Mouse (Mus musculus) layer of hippocampus, adult 9-10 months (tissue): ENCODE measurements at regions not wholly inside any gene's neighbourhood (a gene's known extent, or its start where the extent isn't known, plus 50 kb on each side); places are given as distances from the start of the nearest gene placed in this dataset.

Source experiments
- DNase-seq: peaks from one replicate; pipeline ENCODE4 v3.0.0; 2022; ENCODE audit warnings: low spot score

- DNase-seq: no peak
These were observed 100.9 kb downstream of the Nup35 start for GRCm38 (mm10) chr2:80717979-80718378.

DNA sequence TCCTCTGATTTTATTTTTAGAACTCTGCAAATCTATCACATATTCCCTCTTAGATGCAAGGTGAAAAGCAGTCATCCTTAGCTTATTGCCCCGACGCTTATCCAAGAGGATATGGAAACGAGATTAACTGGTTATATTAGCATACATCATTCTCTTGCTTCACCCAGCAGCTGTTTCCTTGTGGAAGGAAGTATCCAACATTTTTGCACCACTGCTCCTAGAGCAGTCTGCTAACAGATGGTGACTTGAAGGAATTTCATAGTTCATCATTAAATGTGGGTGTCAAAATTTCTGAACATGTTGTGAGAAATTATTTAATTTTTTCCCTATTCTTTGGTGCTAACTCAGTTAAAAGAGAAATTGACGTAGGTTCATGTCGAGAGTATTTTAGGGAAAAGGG is 107.0 kb downstream of the Nup35 start:
- peak; percentile 43 for DNase-seq

- DNase-seq: peak; percentile 51
These were observed 114.3 kb downstream of the Nup35 start for GRCm38 (mm10) chr2:80731324-80731723.

GRCm38 (mm10) chr2:80746737-80747136 is 129.7 kb downstream of the Nup35 start:
- no peak for DNase-seq

GRCm38 (mm10) chr2:80762013-80762612 is 145.1 kb downstream of the Nup35 start:
- DNase-seq: peak; percentile 60

DNA sequence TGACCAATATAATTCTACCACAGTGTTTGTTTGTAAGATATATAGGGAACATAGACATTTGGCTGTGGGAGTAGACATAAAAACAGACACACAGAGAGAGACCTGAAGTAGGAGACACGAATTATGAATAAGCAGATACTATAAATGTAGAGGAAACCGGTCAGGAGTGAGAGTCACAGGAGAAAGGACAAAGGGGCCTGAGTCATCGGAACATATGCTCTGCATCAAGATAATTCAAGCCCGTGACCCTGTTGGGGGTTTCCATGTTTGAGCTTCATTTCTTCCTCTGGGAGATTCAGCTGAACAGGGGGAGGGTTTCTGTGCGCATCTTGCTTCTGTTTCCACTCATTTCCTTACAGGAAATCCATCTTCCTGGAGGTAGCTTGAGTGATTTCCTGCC is 154.1 kb downstream of the Nup35 start:
- no peak for DNase-seq

- DNase-seq: no peak
These were observed 155.4 kb downstream of the Nup35 start for GRCm38 (mm10) chr2:80772455-80772854.

GRCm38 (mm10) chr2:80786370-80786769 is 169.3 kb downstream of the Nup35 start:
- no peak for DNase-seq

DNA sequence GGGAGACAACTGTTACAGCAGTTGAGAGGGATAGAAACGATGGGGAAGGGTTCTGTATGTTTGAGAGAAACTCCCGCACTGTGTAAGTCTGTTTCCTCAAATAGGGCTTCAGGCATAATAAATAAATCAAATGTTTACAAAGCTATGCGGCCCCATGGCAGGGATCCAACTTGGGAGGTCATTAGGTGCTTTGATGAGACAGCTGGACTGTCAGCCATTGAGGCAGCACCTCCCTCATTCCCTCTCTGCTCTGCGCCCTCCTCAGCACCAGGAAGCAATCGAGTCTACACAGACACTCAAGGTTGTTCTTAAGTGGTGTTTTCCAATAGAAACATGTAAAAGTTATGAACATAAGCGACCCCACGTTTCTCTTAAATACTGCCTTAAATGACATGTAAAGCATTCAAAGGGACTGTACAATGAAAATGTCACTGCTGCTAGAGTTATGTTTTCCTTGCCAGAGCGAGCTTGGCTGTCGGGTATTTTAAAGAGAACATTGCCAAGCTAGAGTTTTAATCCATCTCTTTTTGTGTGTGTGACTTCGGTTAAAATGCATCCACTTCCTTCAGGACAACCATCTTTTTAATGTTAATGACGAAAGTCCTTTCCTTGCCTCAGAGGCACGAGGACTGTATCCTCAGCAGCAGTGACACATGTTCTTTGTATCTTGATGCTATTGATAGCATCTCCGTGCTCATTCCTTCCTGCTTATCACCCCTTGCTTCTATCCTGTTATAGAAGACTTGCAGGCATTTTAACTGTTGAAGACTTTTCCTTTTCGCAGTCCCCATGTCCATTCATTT is 176.5 kb downstream of the Nup35 start:
- DNase-seq: no peak

DNA sequence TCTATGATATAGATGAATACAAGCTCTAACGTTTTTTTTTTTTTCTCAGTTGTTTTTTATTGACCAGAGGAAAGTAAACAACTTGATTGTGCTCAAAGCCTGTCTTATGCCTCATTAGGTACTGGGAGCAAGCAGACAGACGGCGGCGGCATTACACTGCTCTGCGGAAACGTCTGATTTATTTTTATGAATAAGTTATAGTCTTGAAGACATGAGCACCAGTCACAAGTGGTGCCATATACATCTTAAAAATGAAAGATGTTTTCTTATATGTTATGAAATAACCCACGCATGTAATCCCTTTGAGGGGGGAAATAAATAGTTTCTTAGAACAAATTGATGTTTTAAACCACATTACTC is 177.1 kb downstream of the Nup35 start:
- DNase-seq: no peak

DNA sequence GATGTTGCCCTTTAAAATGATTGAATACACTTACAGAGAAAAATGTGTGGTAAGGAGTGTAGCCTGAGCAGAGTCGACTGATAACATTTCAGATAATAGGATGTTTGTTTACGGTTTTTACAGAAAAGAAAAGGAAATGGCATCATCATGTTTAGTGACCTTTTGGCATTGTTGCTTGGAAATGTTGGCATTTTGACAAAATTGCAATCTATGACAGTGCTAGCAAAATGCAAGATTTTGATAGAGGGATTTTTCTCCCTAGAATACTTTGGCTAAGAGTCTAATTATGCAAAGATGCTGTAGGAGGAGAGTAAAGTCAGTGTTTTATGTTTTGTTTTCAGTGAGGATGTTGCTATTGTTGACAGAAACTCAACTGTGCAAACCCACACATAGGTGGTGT is 202.2 kb downstream of the Nup35 start:
- DNase-seq: no peak

- DNase-seq: no peak
These were observed 234.0 kb downstream of the Nup35 start for GRCm38 (mm10) chr2:80851056-80851455.

DNA sequence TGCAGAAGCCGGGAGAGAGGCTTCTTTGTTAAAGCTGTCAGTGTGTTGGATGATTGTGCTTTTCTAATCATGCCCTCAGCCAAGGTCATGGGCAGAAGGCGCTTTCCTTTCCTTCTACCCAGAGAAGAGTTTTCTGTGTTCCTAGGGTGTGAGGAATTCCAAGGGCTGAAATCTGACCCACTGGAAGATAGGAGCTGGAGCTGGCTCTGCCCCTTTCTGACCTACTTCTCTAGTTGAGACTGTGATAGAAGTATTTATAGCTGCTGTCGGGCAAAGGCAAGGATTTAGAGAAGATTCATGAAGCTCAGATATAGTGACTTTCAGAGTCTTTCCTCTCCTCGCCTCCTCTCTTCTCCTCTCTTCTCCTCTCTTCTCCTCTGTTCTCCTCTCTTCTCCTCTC is 238.2 kb downstream of the Nup35 start:
- no peak for DNase-seq

GRCm38 (mm10) chr2:80870046-80870445 is 253.0 kb downstream of the Nup35 start:
- no peak for DNase-seq

DNA sequence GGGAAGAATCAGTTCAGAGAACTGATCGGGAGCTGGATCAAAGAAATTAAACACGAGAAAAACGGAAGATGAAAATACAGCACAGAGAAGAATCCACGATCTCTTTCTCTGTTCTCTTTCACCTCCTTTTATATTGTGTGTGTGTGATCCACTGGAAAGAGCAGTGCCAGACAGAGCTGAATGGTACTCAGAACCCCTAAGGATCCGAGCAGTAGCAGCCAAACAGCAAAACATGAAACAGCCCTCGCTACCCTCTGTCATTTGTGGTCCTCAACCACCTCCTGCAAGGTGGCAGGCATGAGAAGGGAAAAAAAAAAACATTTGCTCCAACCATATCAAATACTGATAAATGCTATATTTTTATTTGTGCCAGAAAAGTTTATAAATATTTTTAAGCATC is 253.4 kb downstream of the Nup35 start:
- DNase-seq: no peak

DNA sequence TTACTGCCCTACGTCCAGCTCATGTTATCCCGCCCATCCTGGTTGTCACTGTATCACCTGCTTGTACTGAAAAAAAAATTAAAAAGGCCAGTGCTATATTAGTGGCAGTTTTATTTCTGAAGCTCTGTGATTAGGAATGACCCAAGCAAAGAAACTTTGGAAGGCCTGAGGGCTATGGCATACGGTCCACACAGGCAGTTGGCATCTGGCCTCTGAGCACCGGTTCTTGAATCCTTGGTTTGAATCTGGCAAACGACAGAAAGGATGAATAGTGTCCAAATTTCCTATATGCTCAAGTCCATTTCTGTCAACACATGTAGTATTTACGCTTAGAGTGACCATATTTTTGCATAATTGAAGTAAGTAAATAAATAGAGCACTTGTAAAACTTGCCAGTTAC is 254.3 kb downstream of the Nup35 start:
- DNase-seq: no peak

DNA sequence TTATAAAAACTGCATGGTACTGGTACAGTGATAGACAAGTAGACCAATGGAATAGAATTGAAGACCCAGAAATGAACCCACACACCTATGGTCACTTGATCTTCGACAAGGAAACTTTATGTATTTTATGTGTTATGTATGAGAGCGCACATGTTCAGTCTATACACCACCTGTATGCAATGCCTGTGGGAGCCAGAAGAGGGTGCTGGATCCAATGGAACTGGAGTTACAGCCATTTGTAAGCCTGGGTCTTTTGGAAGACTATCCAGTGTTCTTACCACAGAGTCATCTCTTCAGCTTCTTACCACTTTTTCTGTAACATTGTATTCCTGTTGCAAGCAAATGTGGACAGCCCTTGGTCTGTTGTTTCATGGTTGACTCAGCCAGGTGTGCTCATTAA is 261.4 kb downstream of the Nup35 start:
- no peak for DNase-seq

GRCm38 (mm10) chr2:80884231-80884630 is 267.2 kb downstream of the Nup35 start:
- DNase-seq: no peak

DNA sequence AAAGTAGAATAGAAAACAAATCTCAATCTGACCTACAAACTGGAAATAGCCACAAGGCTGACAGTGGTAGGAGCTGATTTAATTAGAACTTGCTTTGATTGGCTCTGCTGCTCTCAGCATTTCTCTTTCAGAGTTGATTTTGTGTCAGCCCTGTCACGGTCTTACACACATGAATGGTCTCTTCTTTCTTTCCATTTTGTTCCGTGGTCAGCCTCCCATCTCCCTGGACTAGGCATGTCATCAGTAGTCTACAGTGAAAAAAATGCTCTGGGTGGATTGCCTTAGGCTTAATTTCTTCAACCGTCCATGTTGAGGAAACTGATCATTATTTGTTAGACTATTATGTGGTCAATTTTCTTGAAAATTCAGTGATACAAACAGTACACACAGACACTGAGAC is 285.0 kb downstream of the Nup35 start:
- no peak for DNase-seq

- no peak for DNase-seq
These were observed 296.4 kb downstream of the Nup35 start for GRCm38 (mm10) chr2:80913478-80913877.

GRCm38 (mm10) chr2:80945521-80945920 is 328.5 kb downstream of the Nup35 start:
- no peak for DNase-seq

DNA sequence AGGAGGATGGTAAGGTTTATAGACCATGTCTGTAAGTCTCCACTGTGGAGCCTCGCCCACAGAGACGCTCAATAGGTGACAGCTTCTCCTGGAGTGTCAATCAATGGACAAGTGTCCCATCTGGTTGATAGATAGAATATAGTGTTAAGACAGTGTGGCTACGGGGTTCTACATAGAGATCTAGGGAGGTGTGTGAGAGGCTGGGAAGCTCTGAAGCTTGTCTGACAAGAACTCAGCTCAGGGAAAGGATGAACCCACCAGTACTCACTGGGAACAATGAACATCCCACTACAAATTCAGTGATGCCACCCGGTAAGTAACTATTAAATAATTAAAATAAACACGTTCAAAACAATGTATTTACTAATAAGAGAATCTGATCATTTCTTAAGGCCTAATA is 349.7 kb downstream of the Nup35 start:
- no peak for DNase-seq

DNA sequence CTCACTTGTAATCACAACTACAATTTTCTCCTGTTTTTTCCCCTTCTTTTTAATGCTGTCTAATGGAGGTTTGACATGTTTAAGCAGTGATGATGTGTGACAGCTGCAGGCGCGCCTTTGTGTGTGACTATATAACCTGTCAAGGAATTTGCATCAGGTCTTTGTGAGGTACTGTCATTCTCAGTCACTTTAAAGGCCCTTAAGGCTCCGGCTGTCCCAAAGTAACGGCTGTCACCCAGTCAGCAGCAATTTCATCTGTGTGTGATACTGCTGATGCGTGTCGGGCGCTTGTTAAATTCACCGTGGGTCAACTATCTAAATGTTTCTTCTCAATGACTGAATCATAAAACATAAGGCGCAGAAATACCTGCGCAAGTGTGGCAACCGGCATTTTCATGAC is 350.2 kb downstream of the Nup35 start:
- no peak for DNase-seq

DNA sequence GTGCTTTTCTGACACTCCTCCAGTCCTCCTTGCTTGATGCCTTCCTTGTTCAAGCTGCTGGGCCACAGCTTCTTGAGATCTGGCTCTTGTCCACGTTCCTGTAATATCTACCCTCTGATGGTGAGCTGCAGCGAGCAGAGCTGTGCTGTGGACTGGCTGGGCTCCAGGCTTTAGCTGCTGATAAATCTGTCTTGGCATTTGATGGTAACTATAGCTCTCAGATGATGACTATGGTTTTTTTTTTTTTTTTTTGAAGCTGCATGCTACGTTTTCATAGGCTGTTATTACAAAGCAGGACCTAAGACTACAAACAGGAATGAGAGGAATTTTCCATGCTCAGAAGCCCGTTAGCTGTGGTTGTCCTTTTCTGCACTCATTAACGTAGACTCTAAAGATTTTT is 352.3 kb downstream of the Nup35 start:
- peak; percentile 27 for DNase-seq
